Mouse (Mus musculus) hindbrain, embryonic 10.5 days (tissue): ENCODE data around the gene Fam189a2. TPM values are rescaled to one million over a fixed set of nuclear protein-coding genes. Genes with fewer than 3 reads are reported as not detected.

ENCODE experiments used
- DNase-seq: peaks from one replicate; pipeline ENCODE4 v3.0.0-alpha.2; 2017; ENCODE audit warnings: low spot score
- H3K27ac ChIP-seq: fragments of 300-500 bp; sonication (generic); 2 replicates; pipeline ENCODE4 v1.5.1; 2016; ENCODE audit warnings: mild to moderate bottlenecking, moderate library complexity
- H3K27me3 ChIP-seq: fragments of 300-500 bp; sonication (generic); 2 replicates; pipeline ENCODE4 v1.6.1; 2016; ENCODE audit warnings: mild to moderate bottlenecking; ENCODE audit not compliant: poor library complexity, insufficient read depth, severe bottlenecking
- H3K36me3 ChIP-seq: fragments of 300-500 bp; sonication (generic); 2 replicates; pipeline ENCODE4 v1.6.1; 2016; ENCODE audit warnings: mild to moderate bottlenecking, moderate library complexity
- H3K4me1 ChIP-seq: fragments of 300-500 bp; sonication (generic); replicated peaks from 2 replicates; pipeline ENCODE4 v1.6.1; 2016; ENCODE audit warnings: mild to moderate bottlenecking
- H3K4me3 ChIP-seq: fragments of 300-500 bp; sonication (generic); 2 replicates; pipeline ENCODE4 v1.5.1; 2016; ENCODE audit warnings: mild to moderate bottlenecking, moderate library complexity
- H3K9me3 ChIP-seq: fragments of 300-500 bp; sonication (generic); 2 replicates; pipeline ENCODE4 v1.6.1; 2016; ENCODE audit warnings: mild to moderate bottlenecking, moderate library complexity
- WGBS: fragments of 180-500 bp; shearing (Covaris S2); methylation state at CpG from one replicate; pipeline ENCODE4 v1.1.7; 2016; 5-methylcytosine and 5-hydroxymethylcytosine counted together
- polyA plus RNA-seq: library from polyadenylated mRNA; unstranded; fragments of >200 nt; fragmentation: Nextera tagmentation; extraction: Ambion mirVana; gene quantifications from 2 replicates; pipeline ENCODE4 v1.2.1, GENCODE M21; 2016

Gene Fam189a2
- polyA plus RNA-seq, 1 experiment from 2014 or later, result 0.60 TPM

DNA sequence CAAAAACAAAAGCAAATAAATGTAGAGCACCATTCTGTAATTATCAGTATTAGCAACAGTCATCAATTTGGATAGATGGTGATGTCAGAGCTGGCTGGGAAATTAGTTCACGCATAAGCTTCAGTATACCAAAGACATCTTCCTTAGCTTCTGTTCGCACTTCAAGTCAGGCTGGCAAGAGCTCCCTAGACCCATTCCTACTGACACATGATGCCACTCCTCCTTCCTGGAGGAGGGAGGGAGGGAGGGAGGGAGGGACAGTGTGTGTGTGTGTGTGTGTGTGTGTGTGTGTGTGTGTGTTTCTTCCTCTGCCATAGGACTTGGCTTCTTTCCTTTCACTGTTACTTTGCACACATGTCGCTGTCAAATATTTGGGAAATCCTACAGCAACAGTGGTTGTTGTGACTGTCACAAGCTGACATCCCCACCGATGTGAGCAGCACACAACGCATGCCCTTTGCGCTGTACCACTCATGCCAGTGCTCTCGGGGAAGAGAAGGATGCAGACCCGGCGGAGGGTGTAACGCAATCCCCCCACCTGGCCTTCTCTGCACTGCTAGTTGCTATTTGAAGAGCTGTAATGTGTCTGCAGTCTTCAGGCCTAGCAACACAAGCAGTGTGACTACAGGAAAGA, 34.9 kb downstream of the Fam189a2 start:
- DNase-seq, result no peak
- WGBS, result 90% methylated on average over 10 of the region's 10 CpGs
- Histone ChIP-seq H3K4me3 (no peak overlapping the region), H3K27me3 (no peaks in the 10 kb centered on the region), H3K9me3 (no peaks in the 10 kb centered on the region), H3K4me1 (no peaks in the 10 kb centered on the region), H3K36me3 (no peaks in the 10 kb centered on the region), H3K27ac (no peak overlapping the region)

DNA sequence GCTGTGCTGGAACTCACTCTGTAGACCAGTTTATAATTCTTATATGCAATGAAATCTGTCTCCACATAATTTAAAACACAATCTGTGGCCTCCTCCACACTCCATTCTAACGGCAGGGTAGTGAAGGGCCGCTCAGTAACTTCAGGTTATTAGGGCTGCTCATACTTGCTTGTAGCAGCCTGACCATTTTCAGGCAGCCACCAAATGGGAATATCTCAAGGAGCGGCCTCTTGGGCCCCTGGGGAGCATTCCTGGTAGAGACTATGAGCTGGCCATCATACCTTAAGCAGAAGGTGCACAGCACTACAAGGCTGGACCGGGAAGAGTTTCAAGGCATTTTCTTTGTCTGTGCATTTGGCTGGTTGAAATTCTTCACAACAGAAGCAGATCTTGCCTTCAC, 42.7 kb downstream of the Fam189a2 start:
- no peak for DNase-seq
- H3K4me3 ChIP-seq, result no peak overlapping the region
- H3K27ac ChIP-seq, result no peak overlapping the region
- WGBS, result 92% methylated on average over 4 of the region's 4 CpGs
- H3K9me3 ChIP-seq, result no peaks in the 10 kb centered on the region
- H3K27me3 ChIP-seq, result no peaks in the 10 kb centered on the region
- no peaks in the 10 kb centered on the region for H3K4me1 ChIP-seq
- no peaks in the 10 kb centered on the region for H3K36me3 ChIP-seq

DNA sequence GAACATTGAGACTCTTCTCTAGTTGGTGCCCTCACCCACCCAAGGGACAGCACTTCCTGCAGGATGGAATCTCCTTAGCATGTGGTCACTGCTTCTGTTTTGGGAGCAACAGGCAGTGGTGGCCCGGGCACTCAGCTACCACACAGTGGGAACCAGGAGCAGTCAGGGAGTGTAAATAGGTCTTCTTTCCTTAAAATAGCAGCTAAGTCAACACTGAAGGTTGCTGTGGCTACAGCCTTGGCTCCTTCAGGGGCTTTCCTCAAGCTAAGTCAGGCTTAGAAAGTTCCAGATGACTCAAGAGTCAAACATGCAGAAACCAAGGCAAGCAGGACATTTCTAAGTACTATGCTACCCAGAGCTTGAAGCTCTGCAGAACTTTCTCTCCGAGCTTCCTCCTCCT, 43.5 kb downstream of the Fam189a2 start:
- Histone ChIP-seq H3K27me3 (no peaks in the 10 kb centered on the region), H3K4me1 (no peaks in the 10 kb centered on the region), H3K27ac (no peak overlapping the region), H3K4me3 (no peak overlapping the region), H3K36me3 (no peaks in the 10 kb centered on the region), H3K9me3 (no peaks in the 10 kb centered on the region)
- 70% methylated on average over 2 of the region's 2 CpGs for WGBS
- DNase-seq, result no peak

DNA sequence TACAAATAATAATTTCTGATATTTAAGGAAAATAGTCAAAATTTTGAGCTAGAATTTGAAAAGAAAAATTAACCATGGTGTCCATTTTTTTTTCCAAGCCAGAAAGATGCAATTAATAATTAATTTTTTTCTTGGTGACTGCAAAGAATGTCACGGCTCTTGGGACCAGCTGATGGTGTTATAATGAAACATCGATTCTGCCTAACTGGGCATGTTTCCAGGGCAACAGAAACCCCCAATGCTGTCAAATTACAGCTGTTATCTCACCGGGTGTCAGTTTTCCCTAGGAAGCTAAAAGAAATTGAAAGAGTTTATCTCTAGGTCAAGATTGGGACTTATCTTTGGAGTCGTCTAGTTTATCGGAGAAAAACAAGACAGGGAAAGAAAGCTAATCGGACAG, 46.6 kb downstream of the Fam189a2 start:
- Histone ChIP-seq H3K27me3 (no peaks in the 10 kb centered on the region), H3K9me3 (no peaks in the 10 kb centered on the region), H3K4me1 (no peaks in the 10 kb centered on the region), H3K36me3 (no peaks in the 10 kb centered on the region), H3K27ac (no peak overlapping the region), H3K4me3 (no peak overlapping the region)
- no peak for DNase-seq
- WGBS, result 82% methylated on average over 6 of the region's 6 CpGs

DNA sequence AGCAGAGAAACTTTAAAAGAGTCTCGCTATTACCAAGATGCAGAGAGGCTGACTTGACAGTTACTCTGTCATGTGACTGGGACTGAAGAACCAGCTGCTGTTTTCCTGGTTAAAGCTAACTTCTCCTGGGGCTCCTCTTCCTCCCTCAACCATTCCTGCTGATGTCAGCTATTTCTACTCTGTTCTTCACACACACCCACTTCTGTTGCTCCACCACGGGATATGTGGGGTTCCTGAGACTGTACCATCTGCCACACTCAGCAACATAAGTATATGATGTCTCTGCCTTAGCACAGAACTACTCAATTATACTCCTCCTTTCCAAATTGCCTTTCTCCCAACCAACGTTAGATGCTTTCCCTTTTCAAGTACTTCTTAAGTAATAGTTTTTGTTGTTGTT, 50.2 kb downstream of the Fam189a2 start:
- no peaks in the 10 kb centered on the region for H3K27me3 ChIP-seq
- H3K9me3 ChIP-seq, result no peaks in the 10 kb centered on the region
- no peak for DNase-seq
- H3K36me3 ChIP-seq, result 0 out of 2 replicates have a peak, but pooled peaks cover 2% of the 10 kb centered on the region
- 85% methylated on average over 3 of the region's 3 CpGs for WGBS
- no peaks in the 10 kb centered on the region for H3K4me1 ChIP-seq
- H3K4me3 ChIP-seq, result no peak overlapping the region
- no peak overlapping the region for H3K27ac ChIP-seq

DNA sequence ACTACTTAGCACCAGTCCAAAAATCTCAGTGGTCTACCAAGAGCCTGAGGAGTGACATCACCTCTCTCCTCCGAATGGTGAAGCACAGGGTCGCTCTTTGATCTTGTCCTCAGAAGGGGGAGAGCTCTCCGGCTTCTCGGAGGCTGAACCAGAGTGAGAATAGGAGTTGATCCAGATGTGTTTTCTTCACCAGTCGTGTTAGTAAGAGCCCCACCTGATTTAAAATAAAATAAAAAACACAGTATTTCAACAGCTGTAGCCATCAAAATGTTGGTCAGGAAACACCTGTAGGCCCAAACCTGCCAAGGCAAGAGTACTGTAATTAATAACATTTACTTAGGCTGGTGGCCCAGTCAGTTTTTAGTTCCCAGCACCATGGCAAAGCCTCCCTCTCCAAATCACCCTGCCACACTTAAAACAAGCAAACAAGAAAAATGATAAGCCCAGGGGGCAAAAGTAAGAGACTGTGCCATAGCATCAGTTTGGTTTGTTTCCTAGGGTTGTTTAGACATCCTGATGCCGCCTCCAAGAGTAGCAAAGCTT, 52.8 kb downstream of the Fam189a2 start:
- DNase-seq, result no peak
- H3K4me1 ChIP-seq, result peaks cover 8% of the 10 kb centered on the region
- no peaks in the 10 kb centered on the region for H3K27me3 ChIP-seq
- 0 out of 2 replicates have a peak, but pooled peaks cover 10% of the 10 kb centered on the region for H3K36me3 ChIP-seq
- H3K4me3 ChIP-seq, result no peak overlapping the region
- H3K27ac ChIP-seq, result no peak overlapping the region
- WGBS, result 71% methylated on average over 6 of the region's 6 CpGs
- no peaks in the 10 kb centered on the region for H3K9me3 ChIP-seq

DNA sequence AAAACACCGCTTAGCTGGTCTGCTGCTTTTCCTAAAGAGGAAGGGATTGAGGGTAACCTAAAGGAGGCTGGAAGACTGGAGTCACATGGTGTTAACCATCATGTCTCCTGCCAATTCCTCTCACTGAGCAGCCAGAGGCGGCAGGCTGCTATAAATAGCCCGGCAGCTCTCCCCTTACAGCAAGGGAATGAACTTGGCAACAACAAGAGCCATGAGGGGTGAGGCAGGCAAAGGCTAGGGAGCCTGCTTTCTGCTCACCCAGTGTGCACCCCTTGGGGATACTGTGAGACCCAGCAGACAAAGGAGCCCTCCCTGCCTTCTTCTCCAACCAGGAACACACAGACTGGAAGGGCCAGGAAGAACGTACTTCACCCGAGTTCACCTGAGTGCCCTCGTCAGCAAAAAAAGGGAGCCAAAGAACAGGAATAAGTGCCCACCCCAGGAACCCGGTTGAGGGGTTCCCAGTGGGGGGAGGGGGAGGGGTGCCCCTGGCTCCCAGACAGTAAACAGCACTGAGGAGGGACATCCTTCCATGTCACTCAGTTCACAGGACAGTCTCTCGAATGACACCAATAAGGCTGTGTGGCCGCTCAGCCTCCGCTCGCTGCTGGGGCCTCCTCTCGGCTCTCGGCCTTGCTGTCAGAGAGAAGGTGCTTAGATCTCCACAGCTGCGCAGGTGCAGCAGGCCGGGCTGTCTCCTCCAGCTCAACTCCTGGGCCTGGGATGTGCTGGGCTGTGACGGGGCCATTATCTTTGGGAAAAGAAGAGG, 57.8 kb downstream of the Fam189a2 start:
- no peaks in the 10 kb centered on the region for H3K9me3 ChIP-seq
- H3K27me3 ChIP-seq, result no peaks in the 10 kb centered on the region
- H3K4me1 ChIP-seq, result peaks cover 14% of the 10 kb centered on the region
- no peak for DNase-seq
- 0 out of 2 replicates have a peak, but pooled peaks cover 10% of the 10 kb centered on the region for H3K36me3 ChIP-seq
- 66% methylated on average over 16 of the region's 16 CpGs for WGBS
- no peak overlapping the region for H3K4me3 ChIP-seq
- H3K27ac ChIP-seq, result no peak overlapping the region; the same call in 1 of the 2 replicates

DNA sequence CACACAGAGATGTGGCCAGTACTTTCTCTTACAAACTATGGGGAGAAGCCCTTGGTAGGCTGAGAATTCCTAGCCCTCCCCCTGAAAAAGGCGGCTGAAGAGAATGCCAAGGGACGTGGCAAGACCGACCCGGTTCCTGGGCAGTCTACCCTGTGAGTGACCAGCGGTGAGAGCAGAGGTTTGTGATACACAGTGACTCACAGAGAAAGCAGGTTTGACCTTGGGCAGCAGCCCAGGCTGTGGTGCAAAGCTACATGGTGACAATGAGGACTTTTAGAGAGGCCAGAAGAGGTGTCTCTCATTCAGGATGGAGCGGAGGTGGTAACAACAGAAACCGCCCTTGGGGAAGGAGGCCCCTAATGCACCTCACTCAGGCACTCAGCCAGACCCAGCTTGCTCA, 59.4 kb downstream of the Fam189a2 start:
- Histone ChIP-seq H3K27me3 (no peaks in the 10 kb centered on the region), H3K27ac (no peak overlapping the region), H3K4me3 (no peak overlapping the region), H3K9me3 (no peaks in the 10 kb centered on the region), H3K4me1 (peaks cover 14% of the 10 kb centered on the region), H3K36me3 (0 out of 2 replicates have a peak, but pooled peaks cover 10% of the 10 kb centered on the region)
- no peak for DNase-seq
- WGBS, result 95% methylated on average over 7 of the region's 7 CpGs

DNA sequence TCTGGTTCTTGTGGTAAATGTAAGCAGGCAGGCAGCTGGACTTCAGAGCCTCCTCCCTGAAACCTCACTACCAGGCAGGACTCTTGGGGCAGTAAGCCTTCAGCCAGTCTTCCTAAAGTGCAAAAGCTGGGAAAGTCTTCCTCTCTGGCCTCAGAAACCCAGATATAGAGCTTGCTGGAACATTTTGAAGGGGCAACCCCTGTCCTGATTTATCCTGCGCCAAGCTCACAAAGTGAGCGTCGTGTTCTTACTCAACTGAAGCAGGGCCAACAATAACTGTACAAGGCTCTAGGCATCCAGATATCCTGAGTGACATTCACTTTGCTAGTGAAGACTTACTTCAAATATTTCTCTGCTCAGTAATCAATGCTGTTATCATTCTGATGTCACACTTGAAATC, 60.4 kb downstream of the Fam189a2 start:
- DNase-seq, result no peak
- Histone ChIP-seq H3K4me1 (peaks cover 14% of the 10 kb centered on the region), H3K9me3 (no peaks in the 10 kb centered on the region), H3K4me3 (no peak overlapping the region), H3K27ac (no peak overlapping the region), H3K36me3 (0 out of 2 replicates have a peak, but pooled peaks cover 6% of the 10 kb centered on the region), H3K27me3 (no peaks in the 10 kb centered on the region)
- WGBS, result 95% methylated on average over 3 of the region's 3 CpGs

DNA sequence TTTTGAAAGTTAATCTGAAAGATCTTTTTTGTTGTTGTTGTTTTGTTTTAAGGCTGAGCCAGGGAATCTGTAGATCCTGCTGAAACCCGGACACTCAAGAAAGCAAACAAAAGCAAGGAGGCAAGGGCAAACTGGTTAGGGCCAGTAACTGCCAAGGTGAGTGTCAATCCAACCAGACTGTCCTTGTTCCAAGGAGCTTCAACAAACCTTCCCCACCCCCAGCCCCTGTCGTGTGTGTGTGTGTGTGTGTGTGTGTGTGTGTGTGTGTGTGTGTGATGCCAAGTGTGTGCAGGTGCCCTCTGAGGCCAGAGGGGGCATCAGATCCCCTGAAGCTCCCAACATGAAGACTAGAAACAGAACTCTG, 62.0 kb downstream of the Fam189a2 start:
- Histone ChIP-seq H3K4me3 (no peak overlapping the region), H3K4me1 (peaks cover 14% of the 10 kb centered on the region), H3K9me3 (no peaks in the 10 kb centered on the region), H3K36me3 (no peaks in the 10 kb centered on the region), H3K27me3 (no peaks in the 10 kb centered on the region), H3K27ac (no peak overlapping the region)
- DNase-seq, result no peak
- 77% methylated on average over 2 of the region's 2 CpGs for WGBS

DNA sequence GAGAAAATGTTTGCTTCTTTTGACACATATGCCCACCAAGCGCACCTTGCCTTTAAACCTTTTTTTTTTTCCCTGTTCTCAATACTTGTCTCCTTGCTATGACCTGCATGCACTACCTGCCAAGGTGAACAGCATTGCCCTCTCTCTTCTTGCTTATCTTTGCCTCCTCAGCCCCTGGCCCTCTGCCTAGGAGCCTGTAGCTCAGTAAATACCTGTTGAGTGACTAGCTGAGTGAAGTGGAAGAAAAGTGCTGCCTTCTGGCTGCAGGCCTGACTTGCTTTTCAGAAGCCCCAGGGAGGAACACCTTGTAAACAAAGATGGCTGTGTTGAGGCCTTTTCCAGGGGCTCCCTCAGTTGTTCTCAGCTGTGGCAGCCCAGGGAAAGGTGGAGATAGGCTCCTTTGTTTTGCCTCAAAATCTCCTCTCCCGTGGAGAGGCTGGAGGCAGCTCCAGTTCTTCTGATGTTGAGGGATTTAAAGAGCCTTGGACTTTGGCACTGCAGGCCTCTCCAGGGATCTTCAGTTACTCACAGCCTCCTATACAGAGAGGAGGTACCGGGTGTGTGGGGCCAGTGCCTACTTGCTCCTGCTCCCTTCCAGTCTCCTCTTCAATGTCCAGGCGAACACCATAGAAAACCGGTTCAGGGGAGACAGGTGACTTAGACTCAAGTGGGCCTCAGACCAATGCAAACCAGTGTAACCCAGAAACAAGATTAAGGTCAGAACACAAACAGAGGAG, 62.5 kb downstream of the Fam189a2 start:
- DNase-seq, result no peak
- Histone ChIP-seq H3K36me3 (no peaks in the 10 kb centered on the region), H3K27me3 (no peaks in the 10 kb centered on the region), H3K4me3 (no peak overlapping the region), H3K9me3 (no peaks in the 10 kb centered on the region), H3K4me1 (peaks cover 8% of the 10 kb centered on the region), H3K27ac (0 out of 2 replicates have a peak overlapping the region, but pooled peaks have one; percentile 12)
- WGBS, result 51% methylated on average over 5 of the region's 5 CpGs

DNA sequence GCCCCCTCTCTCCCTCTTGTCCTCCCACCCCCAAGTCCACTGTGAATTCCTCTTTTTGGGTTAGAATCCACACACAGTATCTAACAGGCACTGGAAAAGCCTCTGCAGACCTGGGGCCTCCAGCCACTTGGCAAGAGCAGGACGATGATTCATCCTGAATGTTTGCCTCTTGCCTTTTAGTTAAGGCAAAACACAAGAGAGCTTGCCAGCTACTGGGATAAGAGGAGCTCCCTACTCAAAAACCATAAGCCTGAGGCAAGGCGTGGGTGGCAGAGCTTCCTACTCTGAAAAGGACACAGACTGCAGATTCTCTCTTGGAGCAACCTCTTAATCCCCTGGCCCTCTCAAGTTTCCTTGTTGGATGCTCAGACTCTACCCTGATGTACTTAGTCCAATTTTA, 63.7 kb downstream of the Fam189a2 start:
- H3K9me3 ChIP-seq, result no peaks in the 10 kb centered on the region
- no peak for DNase-seq
- 69% methylated on average over 2 of the region's 2 CpGs for WGBS
- H3K27me3 ChIP-seq, result no peaks in the 10 kb centered on the region
- H3K27ac ChIP-seq, result no peak overlapping the region
- no peaks in the 10 kb centered on the region for H3K4me1 ChIP-seq
- H3K4me3 ChIP-seq, result no peak overlapping the region
- H3K36me3 ChIP-seq, result no peaks in the 10 kb centered on the region

DNA sequence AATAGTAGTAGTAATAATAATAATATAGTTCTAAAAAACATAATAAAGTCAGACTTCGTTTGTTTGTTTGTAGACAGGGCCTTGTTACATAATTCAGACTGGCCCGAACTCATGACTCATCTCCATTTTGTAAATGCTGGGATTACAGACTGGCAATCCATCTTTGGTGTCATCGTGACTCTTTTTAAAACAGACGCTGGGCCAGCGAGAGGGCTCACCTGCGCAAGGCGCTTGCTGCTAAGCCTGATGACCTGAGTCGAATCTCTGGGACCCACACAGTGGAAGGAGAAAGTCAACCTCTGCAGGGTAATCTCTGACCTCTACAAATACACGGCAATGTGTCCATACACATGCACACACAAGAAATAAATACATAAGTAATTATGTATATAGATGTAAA, 64.4 kb downstream of the Fam189a2 start:
- WGBS, result 92% methylated on average over 9 of the region's 9 CpGs
- Histone ChIP-seq H3K4me1 (no peaks in the 10 kb centered on the region), H3K27ac (no peak overlapping the region), H3K9me3 (no peaks in the 10 kb centered on the region), H3K4me3 (no peak overlapping the region), H3K27me3 (no peaks in the 10 kb centered on the region), H3K36me3 (no peaks in the 10 kb centered on the region)
- DNase-seq, result no peak
